Mouse (Mus musculus) right cerebral cortex, postnatal 25 days (tissue): ENCODE measurements around the gene Tbp.
A peak's percentile ranks its signal among the peaks of the same experiment; 100 is the strongest.
"Not testable (repeated sequence)": the region's sequence is repeated elsewhere in the genome, so short reads cannot be mapped to it uniquely, and the experiment has no call there.

Experiments used
- DNase-seq: peaks from one replicate; pipeline ENCODE4 v3.0.0; 2022

The Tbp gene

GRCm38 (mm10) chr17:15540309-15540708, 40.6 kb downstream of the Tbp start:
- DNase-seq: no peak

- DNase-seq: not testable (repeated sequence)
Observed at GRCm38 (mm10) chr17:15543868-15544267, 44.2 kb downstream of the Tbp start.

GRCm38 (mm10) chr17:15546440-15546839, 46.8 kb downstream of the Tbp start:
- no peak for DNase-seq

- DNase-seq: no peak
Observed at GRCm38 (mm10) chr17:15549713-15550112, 50.0 kb downstream of the Tbp start.

- no peak for DNase-seq
Observed at GRCm38 (mm10) chr17:15559946-15560345, 60.3 kb downstream of the Tbp start.

- DNase-seq: peak; percentile 100
Observed at GRCm38 (mm10) chr17:15564014-15564927, 64.6 kb downstream of the Tbp start, which contains the start of gene Prdm9. TSS of gene Prdm9 (minus strand) at chr17:15564354.

GRCm38 (mm10) chr17:15564928-15565300, 65.2 kb downstream of the Tbp start:
- no peak for DNase-seq

GRCm38 (mm10) chr17:15566908-15567307, 67.2 kb downstream of the Tbp start:
- DNase-seq: no peak

- DNase-seq: no peak
Observed at GRCm38 (mm10) chr17:15575056-15575455, 75.4 kb downstream of the Tbp start.

- peak; percentile 24 for DNase-seq
Observed at GRCm38 (mm10) chr17:15577291-15577694, 77.6 kb downstream of the Tbp start.
